Mouse (Mus musculus): ENCODE measurements around the gene Tacr2.

The Tacr2 gene

DNA sequence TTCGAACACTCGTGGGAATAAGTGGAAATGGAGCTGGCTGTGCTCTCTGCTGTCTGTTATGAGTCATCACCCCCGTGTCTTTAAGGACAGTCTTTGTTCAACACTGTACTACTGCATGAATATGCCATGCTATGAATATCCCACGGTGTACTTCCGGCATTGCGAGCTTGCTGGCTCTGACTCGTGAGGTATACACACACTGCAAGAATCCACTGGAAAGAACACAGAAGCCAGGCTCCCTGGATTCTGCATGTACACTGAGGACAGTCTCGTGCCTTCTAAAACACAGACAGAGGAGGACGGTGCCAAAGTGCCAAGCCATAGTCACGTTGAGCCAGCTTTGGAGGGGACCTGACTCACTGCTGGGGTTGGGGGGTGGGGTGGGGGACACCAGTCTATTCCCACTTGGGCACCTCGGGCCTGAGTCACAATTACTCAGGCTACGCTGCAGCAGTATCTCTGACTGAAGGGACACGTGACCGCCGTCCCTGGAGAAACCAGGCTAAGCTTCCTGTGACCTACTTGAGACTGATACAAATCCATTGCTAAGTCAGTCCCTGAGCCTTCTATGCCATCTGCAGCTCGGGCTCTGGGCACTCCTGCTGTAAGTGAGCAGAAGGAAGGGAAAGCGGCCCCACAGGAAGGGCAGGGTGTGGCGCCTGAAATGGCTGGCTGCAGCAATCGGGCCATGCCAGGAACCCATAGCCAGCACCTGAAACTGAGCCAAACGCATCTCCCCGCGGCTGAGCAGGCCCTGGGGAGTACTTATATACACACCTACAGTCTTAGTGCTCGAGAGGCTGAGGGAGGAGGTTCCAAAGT is 48.0 kb downstream of the Tacr2 start:
- no peak for DNase-seq (ENCODE audit: low read depth, low spot score)

DNA sequence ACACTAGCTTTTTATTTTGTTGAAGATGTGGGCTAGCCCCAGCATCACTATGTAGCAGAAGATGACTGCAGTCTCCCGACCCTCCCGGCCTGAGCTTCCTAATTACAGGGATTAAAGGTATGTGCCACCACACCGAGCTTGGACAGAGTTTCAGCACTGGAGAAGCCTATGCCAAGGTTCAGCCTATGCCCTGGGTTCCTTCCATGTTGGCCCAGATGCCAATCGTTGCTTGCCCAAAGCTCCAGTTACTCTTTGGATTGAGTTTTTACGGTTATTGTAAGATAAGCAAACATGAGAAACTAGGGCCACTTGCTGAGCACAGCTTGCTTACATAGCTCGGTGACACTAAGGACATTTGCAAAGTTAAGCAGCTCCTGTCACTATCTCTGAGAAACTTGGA is 52.9 kb downstream of the Tacr2 start:
- no peak for DNase-seq (ENCODE audit: low read depth, low spot score)

DNA sequence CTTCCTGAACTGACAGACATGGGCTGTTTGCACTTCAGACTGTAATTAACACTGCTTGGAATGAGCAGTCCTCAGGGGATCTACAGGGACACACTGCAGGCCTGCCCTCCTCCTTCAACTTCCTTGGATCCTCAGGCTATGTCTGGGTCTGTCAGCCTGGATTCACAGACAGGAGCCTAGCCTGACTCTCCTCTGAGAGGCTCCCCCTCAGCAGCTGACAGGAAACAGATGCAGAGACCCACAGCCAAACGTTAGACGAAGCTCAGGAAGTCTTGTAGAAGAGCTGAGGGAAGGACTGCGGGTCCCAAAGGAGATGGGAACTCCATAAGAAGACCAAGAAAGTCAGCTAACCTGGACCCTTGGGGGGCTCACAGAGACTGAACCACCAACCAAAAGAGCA is 54.2 kb downstream of the Tacr2 start:
- DNase-seq (ENCODE audit: low read depth, low spot score): no peak

DNA sequence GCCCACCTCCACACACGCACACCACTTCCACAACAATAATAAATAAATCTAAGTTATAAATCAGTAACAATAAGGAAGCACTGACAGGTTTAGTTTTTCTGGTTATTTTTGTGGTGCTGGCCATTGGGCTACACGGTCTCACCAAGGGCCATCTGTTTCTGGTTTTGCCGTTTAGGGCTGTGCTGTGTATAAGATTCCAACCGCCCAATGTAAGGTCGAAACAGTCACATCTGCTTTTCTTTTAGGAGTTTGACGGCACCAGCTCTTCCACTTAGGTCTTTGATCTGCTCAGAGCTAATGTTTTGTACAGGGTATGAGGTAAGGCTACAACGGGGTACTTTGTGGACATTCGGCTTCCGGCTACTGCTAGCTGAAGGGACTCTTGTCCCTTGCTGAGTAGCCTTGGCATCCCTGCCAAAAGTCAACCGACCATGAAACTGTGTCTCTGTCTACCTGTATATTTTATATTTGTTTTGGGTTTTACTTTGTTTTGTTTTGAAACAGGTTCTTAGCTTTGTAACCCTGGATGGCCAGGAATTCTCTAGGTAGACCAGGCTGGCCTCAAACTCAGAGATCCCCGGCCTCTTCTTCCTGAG is 56.8 kb downstream of the Tacr2 start:
- DNase-seq (ENCODE audit: low read depth, low spot score): no peak

DNA sequence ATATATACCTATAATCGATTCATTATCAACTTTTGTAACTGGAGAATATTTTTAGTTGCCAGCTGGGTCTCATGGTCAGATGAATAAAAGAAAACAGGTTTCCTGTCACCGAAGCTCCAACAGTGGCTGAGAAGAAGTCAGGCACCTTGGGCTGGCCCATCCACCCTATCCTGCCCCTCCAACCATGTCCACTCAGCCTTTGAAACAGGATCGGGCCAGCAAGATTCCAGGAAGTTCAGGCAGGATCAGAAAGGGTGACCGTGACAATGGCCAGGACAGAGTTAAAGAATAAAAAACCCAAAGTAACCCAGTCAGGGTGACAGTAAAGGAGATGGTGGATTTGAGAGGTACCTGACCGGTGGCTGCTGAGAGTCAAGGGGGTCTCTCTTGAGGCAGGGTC is 57.4 kb downstream of the Tacr2 start:
- DNase-seq (ENCODE audit: low read depth, low spot score): no peak

DNA sequence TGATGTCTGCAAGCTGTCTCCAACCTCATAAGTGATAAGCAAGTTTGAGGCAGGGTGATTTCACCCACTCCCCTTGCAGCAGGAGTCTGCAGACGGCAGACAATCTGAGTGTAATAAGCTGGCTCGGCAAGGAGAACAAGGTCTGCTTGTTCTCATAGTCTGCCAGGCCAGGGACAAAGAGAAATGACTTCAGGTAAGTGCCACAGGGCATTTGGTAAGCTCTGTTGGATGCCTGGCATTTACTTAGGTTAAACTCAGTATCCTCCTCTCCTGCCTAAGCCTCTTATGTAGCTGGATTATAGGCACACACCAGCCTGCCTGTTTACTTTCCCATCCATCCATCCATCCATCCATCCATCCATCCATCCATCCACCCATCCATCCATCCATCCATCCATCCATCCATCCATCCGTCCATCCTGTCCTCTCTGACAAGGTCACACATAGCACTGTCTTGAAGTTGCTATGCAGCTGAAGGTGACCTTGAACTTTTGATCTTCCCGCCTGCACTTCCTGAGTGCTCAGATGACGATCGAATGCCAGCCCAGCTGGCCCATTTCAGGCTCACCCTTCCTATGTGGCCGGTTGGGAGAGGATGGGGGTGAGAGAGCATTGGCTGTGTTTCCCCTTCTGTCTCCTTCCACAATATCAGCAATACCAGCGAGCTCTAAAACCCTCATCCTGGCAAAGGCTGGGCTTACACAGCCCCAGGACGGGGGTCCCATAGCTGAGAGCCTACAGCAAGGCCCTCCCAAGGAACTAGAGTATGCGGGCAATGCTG is 58.2 kb downstream of the Tacr2 start:
- DNase-seq (ENCODE audit: low read depth, low spot score): no peak

DNA sequence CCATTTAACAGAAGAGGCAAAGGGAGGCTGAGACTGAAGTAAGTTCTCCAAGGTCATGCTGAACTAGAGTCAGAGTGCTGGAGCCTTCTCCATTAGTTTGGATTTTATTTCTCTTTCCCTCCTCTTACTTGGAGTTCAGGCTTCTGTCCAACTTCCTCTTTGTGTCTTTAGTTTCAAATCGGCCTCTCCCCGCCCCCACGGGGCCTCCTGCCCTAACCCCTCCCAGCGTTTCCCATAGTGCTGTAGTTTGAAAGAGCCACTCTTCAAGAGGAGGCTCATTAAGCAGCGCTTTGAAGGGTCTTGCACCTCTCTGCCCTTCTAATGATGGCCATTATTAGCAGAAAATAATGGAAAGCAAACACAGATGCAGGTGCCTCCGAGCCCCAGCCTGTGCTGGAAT is 59.2 kb downstream of the Tacr2 start:
- no peak for DNase-seq (ENCODE audit: low read depth, low spot score)

DNA sequence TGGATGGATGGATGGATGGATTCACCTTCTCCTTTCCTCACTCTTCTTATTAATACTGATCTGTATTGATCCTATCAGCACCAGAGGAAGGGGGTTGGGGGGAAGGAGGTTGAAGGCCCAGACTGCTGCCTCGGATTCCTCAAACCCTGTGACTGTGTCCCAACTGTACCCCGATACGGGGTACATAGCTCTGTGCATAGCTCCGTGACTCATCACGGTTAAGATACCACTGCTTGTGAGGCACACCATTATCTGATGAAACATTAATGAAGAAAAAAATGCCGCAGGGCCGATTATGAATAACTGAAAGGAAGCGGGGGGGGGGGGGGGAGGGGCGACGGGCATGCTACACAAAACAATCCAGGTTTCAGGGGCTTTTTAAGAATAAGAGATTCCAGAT is 60.9 kb downstream of the Tacr2 start:
- DNase-seq (ENCODE audit: low read depth, low spot score): peak; percentile 20

DNA sequence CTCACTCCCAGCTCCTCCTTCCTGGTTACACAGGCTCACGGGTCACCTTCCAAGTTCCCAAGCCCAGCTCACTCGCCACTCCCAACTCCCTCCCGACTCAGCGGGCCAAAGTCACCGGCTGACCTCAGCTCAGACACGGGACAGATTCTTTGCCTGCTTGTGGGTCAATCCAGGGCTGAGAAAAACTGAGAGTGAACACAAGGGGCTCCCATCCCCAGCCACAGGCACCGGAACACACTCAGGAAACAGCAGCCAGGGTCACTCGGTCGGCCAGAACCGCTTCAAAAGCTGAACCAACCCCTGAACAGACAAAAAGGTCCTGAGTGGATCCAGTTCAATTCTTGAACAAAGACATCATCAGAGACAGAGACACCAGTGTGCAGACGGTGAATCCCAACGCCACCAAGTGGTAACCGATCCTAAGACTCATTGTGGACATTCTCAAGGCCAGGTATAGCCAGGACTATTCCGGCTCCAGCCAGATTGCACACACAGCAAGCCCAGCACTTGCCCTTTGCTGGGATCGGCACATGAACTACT is 61.7 kb downstream of the Tacr2 start:
- no peak for DNase-seq (ENCODE audit: low read depth, low spot score)

Measured in CD4-positive, CD25-positive, alpha-beta regulatory T cell, adult 2 months (primary cell).